Mouse (Mus musculus): ENCODE data around the gene Ccser1. TPM values are rescaled to one million over a fixed set of nuclear protein-coding genes. Genes with fewer than 3 reads are reported as not detected.
A peak's percentile ranks its signal among the peaks of the same experiment; 100 is the strongest.

Ccser1 gene
- total RNA-seq, 1 experiment, result 4.1 TPM

DNA sequence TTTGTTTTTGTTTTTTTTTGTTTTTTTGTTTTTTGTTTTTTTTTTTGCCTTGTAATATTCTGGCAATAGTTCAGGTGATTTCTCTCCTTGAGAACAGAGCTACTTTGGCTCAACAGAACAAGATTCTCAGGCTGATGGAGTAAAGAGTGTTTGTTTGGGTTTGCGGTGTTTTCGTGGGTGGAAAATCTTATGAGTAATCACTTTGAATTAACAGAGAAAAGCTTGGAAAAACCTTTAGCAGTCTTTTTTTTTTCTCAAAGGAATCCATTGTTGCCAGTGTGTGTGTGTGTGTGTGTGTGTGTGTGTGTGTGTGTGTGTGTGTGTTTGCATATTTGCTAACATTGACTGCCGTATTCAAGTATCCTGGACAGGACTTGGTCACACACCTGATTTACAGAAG, 81.3 kb downstream of the Ccser1 start:
- H3K4me3 ChIP-seq (ENCODE audit: insufficient read depth in 1 of 2, low read depth in 1 of 2, low read length in 2 of 2, poor library complexity in 1 of 2, severe bottlenecking in 1 of 2), result no peak overlapping the region

DNA sequence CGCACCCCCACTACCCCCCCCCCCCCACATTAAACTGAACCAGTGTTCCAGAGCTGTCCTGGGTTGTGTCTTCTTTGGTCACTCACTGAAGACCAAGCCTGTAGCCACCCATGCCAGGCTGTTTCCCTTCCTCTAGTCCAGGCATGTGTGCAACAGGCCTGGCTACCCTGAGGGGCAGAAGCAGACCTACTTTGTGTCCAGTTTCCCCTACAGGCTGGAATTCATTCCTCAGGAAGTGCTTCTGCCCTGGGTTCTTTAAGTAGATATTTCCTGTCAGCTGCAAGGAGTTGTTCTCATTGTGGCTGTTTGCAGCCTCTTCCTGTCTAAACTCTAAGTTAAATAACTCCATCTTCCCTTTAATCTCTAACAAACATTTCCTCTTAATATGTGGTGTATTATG, 82.3 kb downstream of the Ccser1 start:
- no peak overlapping the region for H3K4me3 ChIP-seq (ENCODE audit: insufficient read depth in 1 of 2, low read depth in 1 of 2, low read length in 2 of 2, poor library complexity in 1 of 2, severe bottlenecking in 1 of 2)
- H3K9ac ChIP-seq (ENCODE audit: insufficient read depth, low read depth, low read length, poor library complexity, severe bottlenecking), result no peak overlapping the region
- no peak overlapping the region for H3K27ac ChIP-seq (ENCODE audit: insufficient read depth, low read depth, low read length, poor library complexity, severe bottlenecking)
- H3K4me1 ChIP-seq (ENCODE audit: control insufficient read depth in 2 of 2, insufficient read depth in 2 of 2, low read length in 2 of 2, poor library complexity in 1 of 2), result peaks cover 0 to 3% of the 10 kb centered on the region in 2 experiments; a peak in 1 of 4 replicates
- no peaks in the 10 kb centered on the region for H3K36me3 ChIP-seq (ENCODE audit: control insufficient read depth, insufficient read depth, low read length, poor library complexity, severe bottlenecking)
- H3K9me3 ChIP-seq (ENCODE audit: control insufficient read depth, insufficient read depth, low read depth, low read length), result no peaks in the 10 kb centered on the region
- in situ Hi-C loops (cut with MboI; ENCODE audit: low sequenced_read_pairs in 2 of 2, unreplicated experiment in 2 of 2), result no loop called here
- DNase-seq (ENCODE audit: low read depth, low spot score), result peak; percentile 4
- no peak for TF ChIP-seq CHD2 (IDR thresholded peaks at IDR 0.05; ENCODE audit: low read depth, low read length)
- TF ChIP-seq HCFC1 (IDR thresholded peaks at IDR 0.05; ENCODE audit: borderline replicate concordance, insufficient read depth, low read length), result no peak
- no peak for TF ChIP-seq MAFK (IDR thresholded peaks at IDR 0.05; ENCODE audit: insufficient read depth, low read depth, low read length)
- no peak for TF ChIP-seq ZC3H11A (IDR thresholded peaks at IDR 0.05; ENCODE audit: borderline replicate concordance, low read depth, low read length)
- TF ChIP-seq ZNF384 (IDR thresholded peaks at IDR 0.05; ENCODE audit: low read depth, low read length), result no peak

More for the DNA sequence above, 81.3 kb downstream of the Ccser1 start:
- TF ChIP-seq CHD2 (IDR thresholded peaks at IDR 0.05; ENCODE audit: low read depth, low read length) (no peak), HCFC1 (IDR thresholded peaks at IDR 0.05; ENCODE audit: borderline replicate concordance, insufficient read depth, low read length) (no peak), MAFK (IDR thresholded peaks at IDR 0.05; ENCODE audit: insufficient read depth, low read depth, low read length) (no peak), ZNF384 (IDR thresholded peaks at IDR 0.05; ENCODE audit: low read depth, low read length) (no peak), ZC3H11A (IDR thresholded peaks at IDR 0.05; ENCODE audit: borderline replicate concordance, low read depth, low read length) (no peak)
- DNase-seq (ENCODE audit: low read depth, low spot score), result no peak
- no peak overlapping the region for H3K27ac ChIP-seq (ENCODE audit: insufficient read depth, low read depth, low read length, poor library complexity, severe bottlenecking)
- H3K36me3 ChIP-seq (ENCODE audit: control insufficient read depth, insufficient read depth, low read length, poor library complexity, severe bottlenecking), result no peaks in the 10 kb centered on the region
- no peak overlapping the region for H3K9ac ChIP-seq (ENCODE audit: insufficient read depth, low read depth, low read length, poor library complexity, severe bottlenecking)
- peaks cover 0 to 3% of the 10 kb centered on the region in 2 experiments; a peak in 1 of 4 replicates for H3K4me1 ChIP-seq (ENCODE audit: control insufficient read depth in 2 of 2, insufficient read depth in 2 of 2, low read length in 2 of 2, poor library complexity in 1 of 2)
- H3K9me3 ChIP-seq (ENCODE audit: control insufficient read depth, insufficient read depth, low read depth, low read length), result no peaks in the 10 kb centered on the region
- in situ Hi-C loops (cut with MboI; ENCODE audit: low sequenced_read_pairs in 2 of 2, unreplicated experiment in 2 of 2), result no loop called here

DNA sequence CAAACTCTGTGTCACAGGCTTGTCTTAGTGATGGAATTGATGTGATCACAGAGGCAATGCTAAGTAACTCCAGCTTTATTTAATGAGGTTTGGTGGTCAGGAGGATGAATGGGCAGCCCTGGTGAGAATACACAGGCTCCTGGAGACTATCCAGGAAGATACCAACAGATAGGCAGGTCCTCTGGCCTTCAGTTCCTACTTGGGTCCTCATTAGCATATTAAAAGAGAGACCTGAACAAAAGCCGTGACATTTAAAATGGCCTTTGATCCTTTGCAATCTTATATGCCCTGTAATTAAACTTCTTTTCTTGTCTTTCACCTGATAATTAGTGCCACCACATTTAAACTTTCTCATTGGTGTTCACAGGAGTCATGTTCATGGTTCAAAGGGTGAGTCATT, 83.2 kb downstream of the Ccser1 start:
- Histone ChIP-seq H3K36me3 (ENCODE audit: control insufficient read depth, insufficient read depth, low read length, poor library complexity, severe bottlenecking) (no peaks in the 10 kb centered on the region), H3K27ac (ENCODE audit: insufficient read depth, low read depth, low read length, poor library complexity, severe bottlenecking) (no peak overlapping the region), H3K4me1 (ENCODE audit: control insufficient read depth in 2 of 2, insufficient read depth in 2 of 2, low read length in 2 of 2, poor library complexity in 1 of 2) (peaks cover 0 to 3% of the 10 kb centered on the region in 2 experiments; a peak in 1 of 4 replicates), H3K9me3 (ENCODE audit: control insufficient read depth, insufficient read depth, low read depth, low read length) (no peaks in the 10 kb centered on the region), H3K4me3 (ENCODE audit: insufficient read depth in 1 of 2, low read depth in 1 of 2, low read length in 2 of 2, poor library complexity in 1 of 2, severe bottlenecking in 1 of 2) (no peak overlapping the region), H3K9ac (ENCODE audit: insufficient read depth, low read depth, low read length, poor library complexity, severe bottlenecking) (no peak overlapping the region)
- TF ChIP-seq HCFC1 (IDR thresholded peaks at IDR 0.05; ENCODE audit: borderline replicate concordance, insufficient read depth, low read length) (no peak), MAFK (IDR thresholded peaks at IDR 0.05; ENCODE audit: insufficient read depth, low read depth, low read length) (no peak), ZNF384 (IDR thresholded peaks at IDR 0.05; ENCODE audit: low read depth, low read length) (no peak), CHD2 (IDR thresholded peaks at IDR 0.05; ENCODE audit: low read depth, low read length) (no peak), ZC3H11A (IDR thresholded peaks at IDR 0.05; ENCODE audit: borderline replicate concordance, low read depth, low read length) (no peak)
- DNase-seq (ENCODE audit: low read depth, low spot score), result peak; percentile 51
- in situ Hi-C loops (cut with MboI; ENCODE audit: low sequenced_read_pairs in 2 of 2, unreplicated experiment in 2 of 2), result no loop called here

DNA sequence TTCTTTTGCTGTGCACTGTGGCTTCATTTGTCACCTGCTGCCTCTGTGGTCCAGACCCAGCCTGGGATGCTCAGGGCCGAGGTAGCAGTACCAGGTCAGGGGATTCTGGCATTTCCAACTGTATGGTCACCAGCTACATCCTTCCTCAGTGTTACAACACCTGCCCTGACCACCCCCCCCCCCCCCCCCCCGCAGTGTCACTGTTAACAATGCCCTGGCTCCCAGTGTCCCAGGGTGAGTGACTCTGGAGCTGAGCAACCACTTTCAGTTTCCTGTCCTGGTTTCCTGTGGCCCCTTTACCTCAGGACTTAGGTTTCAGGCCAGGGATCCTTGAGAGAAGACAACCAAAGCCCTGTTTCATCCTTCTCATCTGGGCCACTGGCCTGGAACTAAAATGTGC, 90.9 kb downstream of the Ccser1 start:
- Histone ChIP-seq H3K27ac (ENCODE audit: insufficient read depth, low read depth, low read length, poor library complexity, severe bottlenecking) (no peak overlapping the region), H3K4me3 (ENCODE audit: insufficient read depth in 1 of 2, low read depth in 1 of 2, low read length in 2 of 2, poor library complexity in 1 of 2, severe bottlenecking in 1 of 2) (no peak overlapping the region), H3K9me3 (ENCODE audit: control insufficient read depth, insufficient read depth, low read depth, low read length) (no peaks in the 10 kb centered on the region), H3K9ac (ENCODE audit: insufficient read depth, low read depth, low read length, poor library complexity, severe bottlenecking) (no peak overlapping the region), H3K4me1 (ENCODE audit: control insufficient read depth in 2 of 2, insufficient read depth in 2 of 2, low read length in 2 of 2, poor library complexity in 1 of 2) (peaks cover 4% of the 10 kb centered on the region in 2 experiments; a peak in 1 of 4 replicates), H3K36me3 (ENCODE audit: control insufficient read depth, insufficient read depth, low read length, poor library complexity, severe bottlenecking) (no peaks in the 10 kb centered on the region)
- TF ChIP-seq MAFK (IDR thresholded peaks at IDR 0.05; ENCODE audit: insufficient read depth, low read depth, low read length), result no peak
- no peak for TF ChIP-seq HCFC1 (IDR thresholded peaks at IDR 0.05; ENCODE audit: borderline replicate concordance, insufficient read depth, low read length)
- TF ChIP-seq ZC3H11A (IDR thresholded peaks at IDR 0.05; ENCODE audit: borderline replicate concordance, low read depth, low read length), result no peak
- no peak for TF ChIP-seq ZNF384 (IDR thresholded peaks at IDR 0.05; ENCODE audit: low read depth, low read length)
- TF ChIP-seq CHD2 (IDR thresholded peaks at IDR 0.05; ENCODE audit: low read depth, low read length), result no peak
- no peak for DNase-seq (ENCODE audit: low read depth, low spot score)
- in situ Hi-C loops (cut with MboI; ENCODE audit: low sequenced_read_pairs in 2 of 2, unreplicated experiment in 2 of 2), result no loop called here

DNA sequence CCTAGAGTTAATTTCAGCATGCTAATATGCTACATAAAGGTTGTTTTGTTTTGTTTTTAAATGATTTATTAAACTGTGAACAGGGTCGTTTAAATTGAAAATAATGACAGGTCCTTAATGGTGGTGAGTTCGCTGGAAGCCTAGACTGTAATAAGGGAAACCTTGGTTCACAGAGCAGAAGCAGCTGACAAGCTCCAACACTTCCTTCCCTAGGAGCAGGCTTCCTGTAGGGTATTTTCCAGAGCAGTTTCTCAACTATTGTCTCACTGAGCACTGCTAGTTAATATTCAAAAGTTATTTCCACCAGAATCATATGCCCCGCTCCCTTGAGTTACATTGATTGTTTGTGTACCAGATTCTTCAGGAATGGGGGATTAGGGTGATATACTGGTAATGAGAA, 93.3 kb downstream of the Ccser1 start:
- TF ChIP-seq ZC3H11A (IDR thresholded peaks at IDR 0.05; ENCODE audit: borderline replicate concordance, low read depth, low read length) (no peak), CHD2 (IDR thresholded peaks at IDR 0.05; ENCODE audit: low read depth, low read length) (no peak), HCFC1 (IDR thresholded peaks at IDR 0.05; ENCODE audit: borderline replicate concordance, insufficient read depth, low read length) (no peak), ZNF384 (IDR thresholded peaks at IDR 0.05; ENCODE audit: low read depth, low read length) (no peak), MAFK (IDR thresholded peaks at IDR 0.05; ENCODE audit: insufficient read depth, low read depth, low read length) (no peak)
- Histone ChIP-seq H3K4me1 (ENCODE audit: control insufficient read depth in 2 of 2, insufficient read depth in 2 of 2, low read length in 2 of 2, poor library complexity in 1 of 2) (peaks cover 4% of the 10 kb centered on the region in 2 experiments; a peak in 1 of 4 replicates), H3K9me3 (ENCODE audit: control insufficient read depth, insufficient read depth, low read depth, low read length) (no peaks in the 10 kb centered on the region), H3K4me3 (ENCODE audit: insufficient read depth in 1 of 2, low read depth in 1 of 2, low read length in 2 of 2, poor library complexity in 1 of 2, severe bottlenecking in 1 of 2) (no peak overlapping the region), H3K9ac (ENCODE audit: insufficient read depth, low read depth, low read length, poor library complexity, severe bottlenecking) (no peak overlapping the region), H3K27ac (ENCODE audit: insufficient read depth, low read depth, low read length, poor library complexity, severe bottlenecking) (no peak overlapping the region), H3K36me3 (ENCODE audit: control insufficient read depth, insufficient read depth, low read length, poor library complexity, severe bottlenecking) (no peaks in the 10 kb centered on the region)
- no peak for DNase-seq (ENCODE audit: low read depth, low spot score)
- in situ Hi-C loops (cut with MboI; ENCODE audit: low sequenced_read_pairs in 2 of 2, unreplicated experiment in 2 of 2), result no loop called here

All from ES-E14 (cell line).